Mouse (Mus musculus): ENCODE data around the gene Spout1.

DNA sequence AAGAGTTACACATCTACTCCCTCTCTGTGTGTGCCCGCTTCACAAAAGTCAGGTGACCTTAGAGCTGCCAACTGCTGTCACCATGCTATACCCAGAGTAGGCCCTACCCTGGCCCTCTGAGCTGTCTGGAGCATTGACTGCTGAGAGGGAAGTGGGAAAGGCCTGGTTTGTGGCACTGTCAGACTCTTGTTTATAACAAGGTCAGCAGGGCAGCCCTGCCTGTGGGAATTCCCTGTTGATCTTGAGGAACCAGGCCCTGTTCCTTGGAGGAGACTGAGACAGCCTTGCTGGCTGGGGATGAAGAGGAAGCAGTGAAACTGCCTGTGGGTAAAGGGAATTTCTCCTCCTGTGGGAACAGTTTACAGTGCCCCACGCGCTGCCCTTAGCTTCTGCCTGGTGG, 36.5 kb upstream of the Spout1 start:
- TF ChIP-seq CTCF (IDR thresholded peaks at IDR 0.05), result no peak
- TF ChIP-seq EP300 (IDR thresholded peaks at IDR 0.05), result no peak

Measured in lung, postnatal 0 days (tissue).